Mouse (Mus musculus) testis, adult 2 months (tissue): ENCODE measurements at regions not wholly inside any gene's neighbourhood (a gene's known extent, or its start where the extent isn't known, plus 50 kb on each side); places are given as distances from the start of the nearest gene placed in this dataset.

Experiments
- CTCF ChIP-seq: fragments of 200-500 bp; IDR thresholded peaks from 2 replicates; pipeline ENCODE4 v1.5.1; 2012; ENCODE audit warnings: low read depth, mild to moderate bottlenecking, inconsistent platforms, low read length, moderate library complexity; ENCODE audit not compliant: control insufficient read depth, insufficient read depth, insufficient replicate concordance
- POLR2A ChIP-seq: fragments of 200-500 bp; IDR thresholded peaks from 2 replicates; pipeline ENCODE4 v1.6.1; 2012; ENCODE audit warnings: low read depth, mild to moderate bottlenecking, inconsistent platforms, low read length, moderate library complexity; ENCODE audit not compliant: control insufficient read depth

DNA sequence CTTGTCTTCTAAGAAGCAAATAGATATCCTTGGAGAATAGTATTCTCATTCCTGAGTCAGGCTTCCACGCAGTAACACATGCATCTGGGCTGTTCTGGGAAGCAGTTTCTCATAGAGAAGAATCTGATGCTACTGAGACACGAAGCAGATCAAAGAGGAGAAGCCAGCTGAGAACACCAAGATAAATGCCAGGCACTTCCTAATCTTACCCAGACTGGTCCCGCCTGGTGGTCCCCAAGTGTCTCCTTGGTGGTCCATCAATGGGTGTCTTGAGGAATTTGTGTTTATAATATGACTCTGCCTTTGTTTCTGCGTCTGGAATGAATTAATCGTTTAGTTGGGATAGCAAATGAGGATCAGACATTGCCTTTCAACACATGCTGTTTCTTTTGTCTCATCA, 120.5 kb upstream of the Gm9747 start:
- TF ChIP-seq CTCF (no peak), POLR2A (no peak)
